9 mouse cellular contexts compared by ENCODE assay signal in genomic region chr15:40167276-40168139, GRCm38 (mm10). TPM values are rescaled to one million over a fixed set of nuclear protein-coding genes. Genes with fewer than 3 reads are reported as not detected.
A peak's percentile ranks its signal among the peaks of the same experiment; 100 is the strongest.
DNase-seq lines count a peak whose midpoint lies in the region; ATAC-seq lines count a peak whose summit lies in the region.
"Had no signal": no experiment of that assay in that cellular context is flagged by ENCODE, and none has a peak within 500 bp of the region (broad histone marks: within the 10 kb centered on the region; RNA-seq: fewer than 3 reads in every experiment).

No protein-coding gene starts in this region.

- H3K36me3 ChIP-seq in midbrain, embryonic 16.5 days (ENCODE audit: control insufficient read depth, insufficient read depth, low read length) = no peaks in the 10 kb centered on the region

- H3K27ac ChIP-seq in midbrain, embryonic 16.5 days (ENCODE audit: low read length) = peak overlapping the region; percentile 48

- peaks cover 12% of the 10 kb centered on the region for H3K4me1 ChIP-seq in midbrain, embryonic 16.5 days (ENCODE audit: control insufficient read depth, insufficient read depth, low read length)

- peak; percentile 17 for DNase-seq in ovary, postnatal 36 days (ENCODE audit: low spot score)
- DNase-seq in ovary, postnatal 10 days (ENCODE audit: low spot score) = no peak
- peak; percentile 6 to 23 for DNase-seq in heart, adult 9 months (ENCODE audit: low spot score in 2 of 2)
- DNase-seq in kidney, adult 9 months = peak; percentile 25
- DNase-seq in left cerebral cortex, adult 8-10 months (ENCODE audit: low spot score in 2 of 2) = no peak
- no peak for DNase-seq in c-Kit-positive CD71-positive TER-119-positive erythroid progenitor cells, embryonic 14.5 days (ENCODE audit: low spot score)

- ATAC-seq in midbrain, embryonic 16.5 days = no peak
- no peak for ATAC-seq in granulocyte monocyte progenitor cell, adult 5-6 weeks (replicated peaks; ENCODE audit: poor library complexity, severe bottlenecking)

- no peaks in the 10 kb centered on the region for H3K27me3 ChIP-seq in midbrain, embryonic 16.5 days (ENCODE audit: control insufficient read depth, insufficient read depth, low read depth, low read length)

- peak overlapping the region; percentile 17; the same call in 1 of the 2 replicates for H3K4me2 ChIP-seq in midbrain, embryonic 16.5 days (ENCODE audit: low read length)

- no peak overlapping the region for H3K9ac ChIP-seq in midbrain, embryonic 16.5 days (ENCODE audit: low read depth, low read length)

- 54% methylated on average over 26 of the region's 26 CpGs for WGBS in midbrain, embryonic 16.5 days

- no peak overlapping the region for H3K4me3 ChIP-seq in midbrain, embryonic 16.5 days (ENCODE audit: low read depth, low read length)

- H3K9me3 ChIP-seq in midbrain, embryonic 16.5 days (replicated peaks; ENCODE audit: control insufficient read depth, low read length, poor library complexity, severe bottlenecking) = no peaks in the 10 kb centered on the region

RNA-seq across cellular contexts. Expression of gene 9330182O14Rik, which starts 33.3 kb away (rescaled TPM):
- not detected in 2 replicates for polyA plus RNA-seq in midbrain, embryonic 16.5 days (2015; fragmentation: Nextera tagmentation; extraction: Ambion mirVana)
- total RNA-seq in left cerebral cortex, adult 8-10 months (2022) = not detected
- total RNA-seq in granulocyte monocyte progenitor cell, adult 5-6 weeks (2014; fragmentation: Nextera tagmentation) = not detected in 2 replicates
- total RNA-seq in granulocyte monocyte progenitor cell, adult 5-6 weeks (2017) = not detected in 2 replicates
- polyA plus RNA-seq: small intestine, adult 2 months had no signal

Comparison
In these comparisons a context has a peak if more than half of its experiments do, and no peak if none do; other contexts are left out.
1. DNase-seq: peak in ovary, postnatal 36 days (single experiment), heart, adult 9 months (2 of 2) and kidney, adult 9 months (single experiment); none in ovary, postnatal 10 days (single experiment), left cerebral cortex, adult 8-10 months (0 of 2) and c-Kit-positive CD71-positive TER-119-positive erythroid progenitor cells, embryonic 14.5 days (single experiment).